Comparison of ENCODE assay signal across 8 mouse cellular contexts in genomic region chr17:23771284-23772218, GRCm38 (mm10). TPM values are rescaled to one million over a fixed set of nuclear protein-coding genes. Genes with fewer than 3 reads are reported as not detected.
DNase-seq lines count a peak whose midpoint lies in the region; ATAC-seq and TF ChIP-seq lines count a peak whose summit lies in the region.

TSS of gene Flywch1 (minus strand) at chr17:23771602.

- peak within 1 kb of the TSS; percentile 82 for H3K4me3 ChIP-seq in ES-Bruce4 (ENCODE audit: low read depth, low read length)
- peak within 1 kb of the TSS; percentile 93 for H3K4me3 ChIP-seq in forebrain, embryonic 13.5 days
- H3K4me3 ChIP-seq in liver, postnatal 0 days (ENCODE audit: low read depth, low read length): peak within 1 kb of the TSS; percentile 89
- H3K4me3 ChIP-seq in neural tube, embryonic 14.5 days (ENCODE audit: low read depth, low read length): peak within 1 kb of the TSS; percentile 88

- H3K9me3 ChIP-seq in ES-Bruce4 (replicated peaks; ENCODE audit: control insufficient read depth, insufficient read depth, low read length, poor library complexity, severe bottlenecking): no peaks in the 10 kb centered on the region
- H3K9me3 ChIP-seq in forebrain, embryonic 13.5 days (replicated peaks): no peaks in the 10 kb centered on the region
- H3K9me3 ChIP-seq in liver, postnatal 0 days (ENCODE audit: low read length): no peaks in the 10 kb centered on the region
- no peaks in the 10 kb centered on the region for H3K9me3 ChIP-seq in neural tube, embryonic 14.5 days (ENCODE audit: control insufficient read depth, low read length)

- no peak within 1 kb of the TSS for H3K27ac ChIP-seq in ES-Bruce4 (ENCODE audit: insufficient read depth, low read length)
- H3K27ac ChIP-seq in forebrain, embryonic 13.5 days: peak within 1 kb of the TSS; percentile 86
- peak within 1 kb of the TSS; percentile 82 for H3K27ac ChIP-seq in liver, postnatal 0 days (ENCODE audit: low read depth)
- peak within 1 kb of the TSS; percentile 75 for H3K27ac ChIP-seq in neural tube, embryonic 14.5 days (ENCODE audit: low read depth, low read length)

- 4% methylated on average over 42 of the region's 58 CpGs for WGBS in forebrain, embryonic 13.5 days
- 3% methylated on average over 58 of the region's 58 CpGs for WGBS in large intestine, adult 2 months
- 4% methylated on average over 55 of the region's 58 CpGs for WGBS in liver, postnatal 0 days (ENCODE audit: insufficient replicate concordance)
- WGBS in neural tube, embryonic 14.5 days: 3% methylated on average over 51 of the region's 58 CpGs

- no peaks in the 10 kb centered on the region for H3K36me3 ChIP-seq in ES-Bruce4 (ENCODE audit: control insufficient read depth, insufficient read depth, low read length, poor library complexity, severe bottlenecking)
- H3K36me3 ChIP-seq in forebrain, embryonic 13.5 days (ENCODE audit: poor library complexity, severe bottlenecking): peaks cover 12% of the 10 kb centered on the region
- no peaks in the 10 kb centered on the region for H3K36me3 ChIP-seq in liver, postnatal 0 days (replicated peaks; ENCODE audit: insufficient read depth, low read length)
- H3K36me3 ChIP-seq in neural tube, embryonic 14.5 days (ENCODE audit: control insufficient read depth, insufficient read depth, low read length): no peaks in the 10 kb centered on the region

- no peak for TF ChIP-seq CTCF in ES-Bruce4 (IDR thresholded peaks at IDR 0.05; ENCODE audit: low read depth, low read length)
- no peak for TF ChIP-seq CTCF in liver, postnatal 0 days (IDR thresholded peaks at IDR 0.05; ENCODE audit: low read depth)

- peak; percentile 99 for DNase-seq in heart, postnatal 10 days
- peak; percentile 96 for DNase-seq in large intestine, adult 2 months (ENCODE audit: low read depth, low spot score)
- DNase-seq in liver, postnatal 0 days: peak; percentile 95
- peak; percentile 99 for DNase-seq in testis, postnatal 10 days (ENCODE audit: low spot score)

- intact Hi-C loops in heart, postnatal 10 days (cut with DNase I): loop anchor here (2.0 kb wide), 1 partner anchor 57 kb away; the partner anchor contains the start of gene Elob

- TF ChIP-seq POLR2A in ES-Bruce4 (IDR thresholded peaks at IDR 0.05; ENCODE audit: insufficient read depth, low read length): no peak

- peak within 1 kb of the TSS; percentile 77 for H3K9ac ChIP-seq in ES-Bruce4 (ENCODE audit: low read depth, poor library complexity, severe bottlenecking)
- H3K9ac ChIP-seq in forebrain, embryonic 13.5 days: peak within 1 kb of the TSS; percentile 98
- peak within 1 kb of the TSS; percentile 97 for H3K9ac ChIP-seq in liver, postnatal 0 days (replicated peaks)
- H3K9ac ChIP-seq in neural tube, embryonic 14.5 days (replicated peaks; ENCODE audit: low read depth, low read length): peak within 1 kb of the TSS; percentile 97

- peak; percentile 75; the same call in 1 of the 2 replicates for TF ChIP-seq EP300 in ES-Bruce4 (IDR thresholded peaks at IDR 0.05; ENCODE audit: insufficient read depth, low read depth, low read length)
- TF ChIP-seq EP300 in liver, postnatal 0 days (IDR thresholded peaks at IDR 0.05; ENCODE audit: low read depth): peak; percentile 68; the same call in 1 of the 2 replicates

- peak within 1 kb of the TSS; percentile 71 for H3K4me2 ChIP-seq in forebrain, embryonic 13.5 days
- H3K4me2 ChIP-seq in liver, postnatal 0 days (ENCODE audit: low read depth, low read length): peak within 1 kb of the TSS; percentile 97
- peak within 1 kb of the TSS; percentile 54 for H3K4me2 ChIP-seq in neural tube, embryonic 14.5 days (ENCODE audit: low read depth, low read length)

- H3K4me1 ChIP-seq in ES-Bruce4 (ENCODE audit: control insufficient read depth, insufficient read depth, low read length): no peaks in the 10 kb centered on the region
- peaks cover 27% of the 10 kb centered on the region for H3K4me1 ChIP-seq in forebrain, embryonic 13.5 days
- peaks cover 8% of the 10 kb centered on the region for H3K4me1 ChIP-seq in liver, postnatal 0 days (ENCODE audit: insufficient read depth)
- H3K4me1 ChIP-seq in neural tube, embryonic 14.5 days (ENCODE audit: control insufficient read depth, insufficient read depth, low read length): peaks cover 10% of the 10 kb centered on the region

- ATAC-seq in cerebellum, adult (ENCODE audit: insufficient number of reproducible peaks, low FRiP score, low TSS enrichment): peak; percentile 98
- peak; percentile 99 for ATAC-seq in forebrain, embryonic 13.5 days
- ATAC-seq in liver, postnatal 0 days: peak; percentile 99
- peak; percentile 98 for ATAC-seq in neural tube, embryonic 14.5 days (ENCODE audit: low read depth)

- H3K27me3 ChIP-seq in ES-Bruce4 (ENCODE audit: control insufficient read depth, insufficient read depth, low read length, poor library complexity, severe bottlenecking): no peaks in the 10 kb centered on the region
- H3K27me3 ChIP-seq in forebrain, embryonic 13.5 days: no peaks in the 10 kb centered on the region
- H3K27me3 ChIP-seq in liver, postnatal 0 days (ENCODE audit: insufficient read depth, low read length): no peaks in the 10 kb centered on the region
- H3K27me3 ChIP-seq in neural tube, embryonic 14.5 days (ENCODE audit: control insufficient read depth, insufficient read depth, low read length): no peaks in the 10 kb centered on the region

RNA-seq across cellular contexts. Expression of gene Flywch1, which starts in this region (rescaled TPM):
- 32.9 and 34.2 TPM in 2 replicates for polyA plus RNA-seq in ES-Bruce4 (2011; ENCODE audit: insufficient read depth, insufficient read length, low read depth, missing spikeins)
- polyA plus RNA-seq in forebrain, embryonic 13.5 days (2015; fragmentation: Nextera tagmentation; extraction: Ambion mirVana): 165 and 176 TPM in 2 replicates
- 10 to 100 TPM; 31.2 to 32.1 TPM for total RNA-seq in heart, postnatal 10 days (2021)
- polyA plus RNA-seq in large intestine, adult 2 months (2012; rRNA removed): 27.3 and 34.9 TPM in 2 replicates
- polyA plus RNA-seq in liver, postnatal 0 days (2015; fragmentation: Nextera tagmentation; extraction: Ambion mirVana): 11.9 TPM in 2 replicates
- polyA plus RNA-seq in neural tube, embryonic 14.5 days (2014; fragmentation: Nextera tagmentation; extraction: Ambion mirVana): 192 and 216 TPM in 2 replicates
